Mouse (Mus musculus) frontal cortex, postnatal 25 days (tissue): ENCODE results near the gene Srf.
"Not testable (repeated sequence)": the region's sequence is repeated elsewhere in the genome, so short reads cannot be mapped to it uniquely, and the experiment has no call there.

Experiments used
- DNase-seq, 2 experiments: peaks; one replicate each; pipeline ENCODE4 v3.0.0; 2022; ENCODE audit warnings: low spot score in 2 of 2

The Srf gene

GRCm38 (mm10) chr17:46555673-46556583 lies at the start of gene Srf:
Srf (minus strand) TSS chr17:46556175.
- peak; percentile 94 to 95 for DNase-seq

- DNase-seq, result no peak
Observed at GRCm38 (mm10) chr17:46605126-46605525, 49.2 kb upstream of the Srf start.

- DNase-seq, result no peak
Observed at GRCm38 (mm10) chr17:46603229-46603628, 47.3 kb upstream of the Srf start.

- no peak for DNase-seq
Observed at GRCm38 (mm10) chr17:46602212-46602611, 46.2 kb upstream of the Srf start.

GRCm38 (mm10) chr17:46600569-46600968 lies 44.6 kb upstream of the Srf start:
- DNase-seq, result no peak

- no peak for DNase-seq
Observed at GRCm38 (mm10) chr17:46598963-46599362, 43.0 kb upstream of the Srf start.

GRCm38 (mm10) chr17:46597956-46598355 lies 42.0 kb upstream of the Srf start:
- DNase-seq, result no peak

- no peak for DNase-seq
Observed at GRCm38 (mm10) chr17:46595336-46595735, 39.4 kb upstream of the Srf start.

GRCm38 (mm10) chr17:46594606-46595005 lies 38.6 kb upstream of the Srf start:
- DNase-seq, result no peak

GRCm38 (mm10) chr17:46593124-46593523 lies 37.1 kb upstream of the Srf start:
- DNase-seq, result no peak

- no peak for DNase-seq
Observed at GRCm38 (mm10) chr17:46591406-46591805, 35.4 kb upstream of the Srf start.

- DNase-seq, result no peak
Observed at GRCm38 (mm10) chr17:46590439-46590838, 34.5 kb upstream of the Srf start.

- no peak for DNase-seq
Observed at GRCm38 (mm10) chr17:46589635-46590314, 33.8 kb upstream of the Srf start.

- no peak for DNase-seq
Observed at GRCm38 (mm10) chr17:46588913-46589312, 32.9 kb upstream of the Srf start.

GRCm38 (mm10) chr17:46588173-46588572 lies 32.2 kb upstream of the Srf start:
- no peak for DNase-seq

- DNase-seq, result no peak
Observed at GRCm38 (mm10) chr17:46586327-46586726, 30.4 kb upstream of the Srf start.

- no peak for DNase-seq
Observed at GRCm38 (mm10) chr17:46578650-46579049, 22.7 kb upstream of the Srf start.

GRCm38 (mm10) chr17:46576070-46576469 lies 20.1 kb upstream of the Srf start:
- no peak for DNase-seq

GRCm38 (mm10) chr17:46574535-46574934 lies 18.6 kb upstream of the Srf start:
- DNase-seq, result no peak

- no peak for DNase-seq
Observed at GRCm38 (mm10) chr17:46571005-46571404, 15.0 kb upstream of the Srf start.

- DNase-seq, result no peak
Observed at GRCm38 (mm10) chr17:46559146-46559545, 3.2 kb upstream of the Srf start.

GRCm38 (mm10) chr17:46558151-46558550 lies 2.2 kb upstream of the Srf start:
- DNase-seq, result no peak

GRCm38 (mm10) chr17:46557321-46557720 lies 1.3 kb upstream of the Srf start:
- DNase-seq, result not testable (repeated sequence)
